Mouse (Mus musculus) heart, adult 8-10 months (tissue): Measurements from ENCODE around the gene Syde1. TPM values are rescaled to one million over a fixed set of nuclear protein-coding genes. Genes with fewer than 3 reads are reported as not detected.
"Not testable (repeated sequence)": the region's sequence is repeated elsewhere in the genome, so short reads cannot be mapped to it uniquely, and the experiment has no call there.

Experiments
- DNase-seq: peaks from one replicate; pipeline ENCODE4 v3.0.0; 2022; ENCODE audit warnings: low spot score
- total RNA-seq, 4 experiments: library from RNA; stranded (reverse); gene quantifications; 2 replicates each; pipeline ENCODE4 v1.2.4; 2022

Syde1 gene
- 10 to 100 TPM; 10.5 to 13.2 (median 12.2) TPM for total RNA-seq

DNA sequence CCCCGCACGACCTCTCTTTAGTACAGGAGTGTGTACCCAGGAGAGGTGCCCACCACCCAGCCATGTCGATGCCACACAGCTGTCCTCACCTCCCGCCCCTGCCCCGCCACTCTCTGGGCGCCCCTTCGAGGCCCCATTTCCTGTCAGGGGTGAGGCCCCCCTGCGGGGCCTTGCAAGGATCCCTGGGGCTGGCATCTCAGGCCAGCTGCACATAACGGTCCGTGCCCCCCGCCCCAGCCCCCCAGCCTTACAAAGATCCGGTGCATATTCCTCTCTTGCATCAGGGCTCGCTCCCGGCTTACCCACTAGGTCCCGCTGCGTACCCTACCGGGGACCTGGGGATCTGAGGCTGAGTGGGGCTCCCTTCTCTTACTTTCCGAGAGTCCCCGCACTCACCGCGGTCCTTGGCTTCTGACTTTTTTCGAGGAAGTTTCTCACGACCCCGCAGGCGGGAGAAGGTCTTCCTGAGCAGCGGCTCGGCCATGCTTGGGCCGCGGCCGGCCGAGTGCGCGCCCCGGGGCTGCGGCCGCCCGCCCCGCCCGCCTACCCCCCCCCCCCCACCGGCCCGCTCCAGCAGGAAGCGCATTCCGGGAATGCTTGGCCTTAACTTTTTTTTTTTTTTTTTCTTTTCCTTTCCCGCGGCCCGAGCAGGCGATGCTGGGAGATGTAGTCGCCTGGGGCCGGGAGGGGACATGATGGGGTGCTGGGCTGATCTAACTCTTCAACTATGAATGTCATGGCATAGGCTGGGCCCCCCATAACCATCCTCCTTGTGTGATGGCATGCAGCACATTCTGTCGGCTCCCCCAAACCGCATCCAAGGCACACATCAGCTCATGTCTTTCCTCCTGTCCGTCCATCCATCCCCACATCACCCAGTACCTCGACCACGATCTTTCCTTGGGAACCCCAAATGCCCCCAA is at the start of gene Syde1:
Gene Syde1, minus strand, starts transcription at position 559 of the 923 bp plus-strand sequence.
- DNase-seq, result peak; percentile 54

DNA sequence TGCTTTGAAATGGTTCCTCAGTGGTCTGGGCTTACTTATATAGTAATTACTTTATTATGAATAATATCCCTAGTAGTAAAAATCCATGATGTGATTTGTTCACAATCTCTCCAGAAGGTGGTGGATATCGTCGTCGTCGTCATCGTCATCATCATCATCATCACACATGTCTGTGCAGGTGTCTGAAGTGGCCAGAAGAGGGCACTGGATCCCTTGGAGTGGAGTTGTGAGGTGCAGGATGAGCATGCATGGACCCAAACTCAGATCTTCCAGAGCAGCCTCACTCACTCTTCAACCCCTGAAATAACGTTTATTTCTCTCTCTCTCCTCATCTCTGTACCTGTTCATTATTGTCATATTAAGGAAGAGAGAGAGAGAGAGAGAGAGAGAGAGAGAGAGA is 40.5 kb upstream of the Syde1 start:
- DNase-seq, result no peak

DNA sequence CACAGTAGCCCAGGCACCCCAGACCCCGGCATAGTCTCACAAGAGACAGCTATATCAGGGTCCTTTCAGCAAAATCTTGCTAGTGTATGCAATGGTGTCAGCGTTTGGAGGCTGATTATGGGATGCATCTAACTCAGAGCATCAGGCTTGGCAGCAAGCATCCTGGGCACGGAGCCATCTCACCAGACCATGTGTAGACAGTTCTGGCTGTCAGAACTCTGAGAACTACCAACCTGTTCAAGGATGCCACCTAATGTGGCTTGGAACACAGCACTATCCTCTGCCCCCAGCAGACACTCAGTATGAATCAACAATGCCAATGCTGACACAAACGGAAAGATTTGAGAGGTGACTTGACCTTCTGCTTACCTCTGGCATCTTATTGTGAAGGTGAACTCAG is 38.4 kb upstream of the Syde1 start:
- no peak for DNase-seq

DNA sequence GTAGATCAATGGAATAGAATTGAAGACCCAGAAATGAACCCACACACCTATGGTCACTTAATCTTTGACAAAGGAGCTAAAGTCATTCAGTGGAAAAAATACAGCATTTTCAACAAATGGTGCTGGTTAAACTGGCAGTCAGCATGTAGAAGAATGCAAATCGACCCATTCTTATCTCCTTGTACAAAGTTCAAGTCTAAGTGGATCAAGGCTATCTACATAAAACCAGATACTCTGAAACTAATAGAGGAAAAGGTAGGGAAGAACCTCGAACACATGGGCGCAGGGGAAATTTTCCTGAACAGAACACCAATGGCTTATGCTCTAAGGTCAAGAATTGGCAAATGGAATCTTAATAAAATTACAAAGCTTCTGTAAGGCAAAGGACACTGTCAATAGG is 31.4 kb upstream of the Syde1 start:
- not testable (repeated sequence) for DNase-seq

DNA sequence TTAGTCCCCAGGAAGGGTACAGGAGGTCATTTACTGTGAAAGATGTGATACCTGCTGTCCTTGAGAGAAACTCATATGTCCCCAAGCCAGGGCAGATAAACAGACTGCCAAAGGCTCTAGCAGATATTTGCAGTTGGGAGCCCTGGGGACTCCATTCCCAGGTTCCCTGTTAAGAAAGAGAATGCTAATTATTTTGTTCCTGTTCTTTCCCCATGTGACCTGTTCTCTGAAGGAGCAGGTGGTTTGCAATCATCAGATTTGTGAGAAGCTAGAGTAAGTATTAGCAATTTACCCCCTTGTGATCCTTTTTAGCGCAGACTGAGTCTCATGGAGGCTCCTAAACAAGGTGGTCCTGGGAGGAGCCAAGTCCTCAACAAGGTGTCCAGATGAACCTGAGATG is 26.2 kb upstream of the Syde1 start, which contains the start of gene Olfr1357:
Gene Olfr1357, minus strand, starts transcription at position 101 of the 400 bp plus-strand sequence.
- no peak for DNase-seq

- DNase-seq, result no peak
These were observed 15.8 kb upstream of the Syde1 start for GRCm38 (mm10) chr10:78607602-78608001.

DNA sequence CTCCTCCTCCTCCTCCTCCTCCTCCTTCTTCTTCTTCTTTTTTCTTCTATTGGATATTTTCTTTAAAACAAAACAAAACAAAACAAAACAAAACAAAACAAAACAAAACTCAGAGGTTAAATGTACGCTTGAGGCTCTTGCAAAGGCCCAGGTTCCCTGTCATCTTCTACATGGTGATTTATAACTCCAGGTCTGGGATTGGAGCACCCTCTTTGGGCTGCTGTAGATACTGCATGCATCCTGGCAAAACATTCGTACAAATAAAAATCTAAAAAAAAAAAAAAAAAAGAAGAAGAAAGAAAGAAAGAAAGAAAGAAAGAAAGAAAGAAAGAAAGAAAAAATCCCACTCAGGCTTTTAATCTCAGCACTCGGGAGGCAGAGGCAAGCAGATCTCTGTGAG is 13.3 kb upstream of the Syde1 start:
- peak; percentile 36 for DNase-seq

DNA sequence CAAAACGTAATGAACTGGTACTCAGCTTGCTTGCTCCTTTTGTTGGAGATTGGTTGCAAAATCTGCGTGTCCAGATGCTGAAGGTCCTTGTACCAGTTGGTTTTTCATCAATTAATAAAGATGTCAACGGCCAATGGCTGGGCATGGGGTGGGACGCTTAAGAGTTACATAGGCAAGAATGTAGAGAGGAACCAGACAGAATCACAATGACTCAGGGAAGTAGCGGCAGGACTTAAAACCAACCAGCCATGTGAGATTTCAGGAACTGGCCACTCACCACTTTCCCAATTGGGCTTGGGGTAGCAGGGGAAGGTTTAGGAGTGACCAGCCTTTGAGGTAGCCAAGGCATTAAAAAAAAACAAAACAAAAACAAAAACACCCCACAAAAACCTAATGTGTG is 8.1 kb upstream of the Syde1 start:
- no peak for DNase-seq

- DNase-seq, result no peak
These were observed 2.8 kb upstream of the Syde1 start for GRCm38 (mm10) chr10:78594566-78594965.

GRCm38 (mm10) chr10:78594157-78594556 is 2.4 kb upstream of the Syde1 start:
- DNase-seq, result no peak

DNA sequence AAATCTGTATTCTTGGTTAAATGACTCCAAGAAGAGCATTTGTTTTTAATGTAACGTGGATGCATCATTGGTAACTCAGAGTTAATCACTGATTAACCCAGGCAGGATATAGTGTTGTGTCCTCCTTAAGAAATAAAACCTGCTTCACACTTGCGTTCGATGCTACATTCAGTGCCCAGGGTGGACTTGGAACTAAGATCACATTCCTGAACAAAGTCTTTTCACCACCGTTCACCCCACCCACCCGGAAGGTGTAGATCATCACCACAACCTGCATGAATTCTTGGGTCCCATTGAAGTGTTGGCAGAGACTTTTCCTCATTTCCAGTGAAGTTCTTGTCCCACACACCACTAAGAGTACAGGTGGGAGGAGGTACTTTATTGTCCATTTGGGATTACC is 2.0 kb upstream of the Syde1 start:
- no peak for DNase-seq

GRCm38 (mm10) chr10:78592856-78593379 is 1.2 kb upstream of the Syde1 start:
- DNase-seq, result no peak

- DNase-seq, result peak; percentile 36
These were observed 1.0 kb downstream of the Syde1 start for GRCm38 (mm10) chr10:78590744-78591143.

DNA sequence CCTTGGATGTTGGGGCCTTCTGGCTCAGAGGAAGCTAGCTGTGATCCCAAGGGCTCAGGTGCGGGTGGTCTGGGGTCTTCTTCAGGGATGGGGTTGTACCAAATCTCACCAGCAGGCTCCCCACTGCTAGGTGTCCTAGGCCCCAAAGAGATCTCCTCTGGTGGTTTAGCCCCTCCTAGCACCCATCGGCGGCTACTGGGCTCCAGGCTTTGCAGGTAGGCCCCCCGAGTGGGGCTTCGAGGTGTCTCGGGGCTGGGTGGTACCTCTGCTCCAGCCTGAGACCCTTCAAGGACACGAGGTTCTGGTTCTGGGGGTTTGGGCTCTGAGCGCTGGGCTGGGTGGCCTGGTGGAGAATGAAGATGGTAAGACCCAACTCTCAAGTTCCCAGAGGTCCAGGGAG is 1.9 kb downstream of the Syde1 start:
- no peak for DNase-seq

DNA sequence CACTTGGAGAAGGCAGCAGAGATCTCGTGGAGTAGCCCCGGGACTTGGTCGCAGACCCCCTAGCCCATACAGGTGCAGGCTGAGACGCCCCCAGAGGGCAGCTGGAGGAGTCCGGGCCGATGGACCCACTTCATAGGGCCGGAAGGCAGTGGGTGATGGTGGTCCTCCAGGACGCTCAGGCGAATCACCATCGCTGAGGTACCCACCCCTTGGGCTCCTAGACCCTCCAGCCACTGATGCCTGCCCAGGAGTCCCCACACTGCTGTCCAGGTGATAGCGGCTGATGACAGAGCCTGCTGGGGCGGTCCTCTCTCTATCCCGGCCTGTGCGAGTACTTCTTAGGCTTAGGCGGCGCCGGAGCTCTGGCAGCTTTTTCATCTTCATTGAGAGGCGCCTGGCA is 2.5 kb downstream of the Syde1 start:
- no peak for DNase-seq

DNA sequence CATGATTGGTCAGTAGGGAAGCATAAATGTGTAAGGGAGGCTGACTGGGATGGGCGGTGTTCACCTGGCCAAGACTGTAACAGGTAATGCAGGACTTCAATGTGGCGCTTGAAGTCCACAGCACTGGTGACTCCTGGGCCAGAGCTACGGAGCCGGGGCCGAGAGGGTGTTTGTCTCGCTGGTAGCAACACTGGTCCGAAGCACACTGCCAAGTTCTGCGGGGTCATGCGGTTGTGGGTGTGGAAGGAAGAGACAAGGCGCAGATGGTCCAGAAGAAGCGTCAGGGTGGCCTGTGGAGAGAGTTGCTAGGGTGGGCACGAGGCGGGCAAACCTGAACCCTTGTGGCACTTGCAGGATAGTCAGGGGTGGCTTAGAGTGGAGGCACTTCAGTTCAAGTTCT is 5.7 kb downstream of the Syde1 start:
- no peak for DNase-seq

GRCm38 (mm10) chr10:78585606-78586005 is 6.2 kb downstream of the Syde1 start:
- DNase-seq, result no peak

DNA sequence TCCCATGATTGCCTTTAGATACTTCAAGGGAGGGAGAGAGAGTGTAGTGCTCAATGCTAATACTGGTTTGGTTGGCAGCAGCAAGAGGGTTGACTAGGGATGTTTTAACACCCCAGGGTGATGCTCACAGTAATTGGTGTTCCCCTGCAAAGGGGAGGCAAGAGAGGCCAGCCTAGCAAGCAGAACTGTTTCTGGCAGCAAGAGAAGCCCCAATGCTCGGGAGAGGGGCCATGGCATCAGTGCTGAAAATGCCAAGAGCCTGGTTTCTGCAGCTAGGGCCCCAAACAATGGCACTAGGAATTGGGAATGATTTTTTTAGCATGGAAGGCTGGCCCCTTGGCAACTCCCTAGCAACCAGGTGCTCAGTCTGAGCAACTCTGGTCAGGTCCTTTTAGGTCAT is 6.8 kb downstream of the Syde1 start:
- no peak for DNase-seq

- DNase-seq, result no peak
These were observed 7.8 kb downstream of the Syde1 start for GRCm38 (mm10) chr10:78583939-78584338.

GRCm38 (mm10) chr10:78583347-78583746 is 8.4 kb downstream of the Syde1 start:
- DNase-seq, result no peak

DNA sequence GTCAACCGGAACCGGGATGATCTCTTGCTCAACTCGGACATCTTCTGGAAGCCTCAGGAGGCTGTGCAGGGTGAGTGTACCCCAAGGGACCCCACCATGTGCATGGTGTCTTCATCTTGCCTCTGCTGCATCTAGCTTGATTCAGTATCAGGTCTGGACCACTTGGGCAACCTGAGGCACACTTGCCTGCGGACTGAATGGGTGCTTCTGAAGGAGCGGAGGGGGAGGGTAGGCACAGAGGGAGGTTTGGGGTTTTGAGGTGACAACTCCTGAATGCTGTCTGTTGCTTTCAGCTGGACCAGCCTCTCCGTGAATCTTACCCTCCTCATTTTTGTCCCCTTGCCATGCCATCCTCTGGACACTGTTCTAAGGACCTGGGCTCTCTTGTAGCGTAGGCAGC is 10.6 kb downstream of the Syde1 start:
- no peak for DNase-seq

DNA sequence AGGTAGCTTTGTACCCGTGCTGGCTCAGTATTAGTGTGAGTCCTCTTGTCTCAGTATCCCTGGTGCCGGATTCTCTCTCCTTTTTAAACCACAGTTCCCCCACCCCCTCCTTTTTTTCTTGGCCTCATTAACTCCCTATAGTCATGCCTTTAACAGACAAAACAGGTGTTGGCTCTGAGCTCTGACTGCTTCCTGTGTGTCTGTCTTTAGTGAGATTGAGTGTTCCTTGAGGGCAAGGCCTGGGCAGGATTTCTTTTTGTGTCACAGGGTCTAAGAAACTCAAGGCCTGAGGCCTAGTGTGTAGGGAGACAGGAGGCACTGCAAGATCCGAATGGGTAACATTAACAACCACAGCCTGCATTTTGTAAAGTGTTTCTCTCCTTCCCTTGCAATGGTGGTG is 13.6 kb downstream of the Syde1 start:
- no peak for DNase-seq
